Mouse (Mus musculus) frontal cortex, adult (tissue): ENCODE results near the gene Tm4sf4.

Experiments
- ATAC-seq: cut with Nextera tagmentation; 2 replicates; pipeline ENCODE4 v1.9.2; 2017; ENCODE audit warnings: mild to moderate bottlenecking, moderate library complexity, mixed read lengths; ENCODE audit not compliant: low TSS enrichment

Tm4sf4 gene

GRCm38 (mm10) chr3:57474421-57474820 lies 49.3 kb downstream of the Tm4sf4 start:
- no peak for ATAC-seq

- peak; percentile 99 for ATAC-seq
These were observed 55.5 kb downstream of the Tm4sf4 start for GRCm38 (mm10) chr3:57480640-57481039.

GRCm38 (mm10) chr3:57481981-57482380 lies 56.9 kb downstream of the Tm4sf4 start:
- no peak for ATAC-seq

- no peak for ATAC-seq
These were observed 61.0 kb downstream of the Tm4sf4 start for GRCm38 (mm10) chr3:57486068-57486467.

GRCm38 (mm10) chr3:57487455-57488153 lies 62.5 kb downstream of the Tm4sf4 start:
- ATAC-seq: no peak
